Mouse (Mus musculus): ENCODE measurements around the gene Uhrf1bp1l. TPM values are rescaled to one million over a fixed set of nuclear protein-coding genes. Genes with fewer than 3 reads are reported as not detected.

Uhrf1bp1l gene
- polyA plus RNA-seq, 1 experiment from 2014 or later = 32.9 TPM

DNA sequence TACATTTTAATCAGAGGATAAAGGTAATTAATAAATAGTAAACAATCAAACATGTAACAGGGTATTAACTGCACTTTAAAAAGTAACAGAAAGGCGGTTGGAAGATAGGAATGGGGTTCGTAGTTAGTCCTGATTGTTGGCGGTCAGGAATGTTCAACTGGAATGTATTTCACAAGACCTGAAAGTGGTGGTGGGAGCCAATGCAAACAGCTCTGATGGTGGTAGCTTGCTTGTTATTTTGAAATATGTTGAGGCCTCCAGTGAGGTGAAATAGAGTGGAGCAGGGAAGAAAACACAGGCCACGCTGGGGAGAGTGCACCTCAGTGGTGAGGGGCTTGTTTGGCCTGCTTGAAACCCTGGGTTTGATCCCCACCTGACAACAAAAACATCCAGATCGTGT is 6.3 kb downstream of the Uhrf1bp1l start:
- no peaks in the 10 kb centered on the region for H3K36me3 ChIP-seq (ENCODE audit: control insufficient read depth, insufficient read depth, low read length)
- no peak for ATAC-seq
- H3K4me3 ChIP-seq (ENCODE audit: low read depth, low read length) = no peak overlapping the region
- no peak overlapping the region for H3K27ac ChIP-seq (ENCODE audit: low read length)
- H3K4me2 ChIP-seq (ENCODE audit: low read length) = no peak overlapping the region
- no peaks in the 10 kb centered on the region for H3K27me3 ChIP-seq (ENCODE audit: control insufficient read depth, insufficient read depth, low read depth, low read length)
- no peak overlapping the region for H3K9ac ChIP-seq (ENCODE audit: low read depth, low read length)
- WGBS = 94% methylated on average over 5 of the region's 5 CpGs
- H3K4me1 ChIP-seq (ENCODE audit: control insufficient read depth, insufficient read depth, low read length) = peaks cover 8% of the 10 kb centered on the region
- H3K9me3 ChIP-seq (replicated peaks; ENCODE audit: control insufficient read depth, low read length, poor library complexity, severe bottlenecking) = 0 out of 2 replicates have a peak, but pooled peaks cover 3% of the 10 kb centered on the region

DNA sequence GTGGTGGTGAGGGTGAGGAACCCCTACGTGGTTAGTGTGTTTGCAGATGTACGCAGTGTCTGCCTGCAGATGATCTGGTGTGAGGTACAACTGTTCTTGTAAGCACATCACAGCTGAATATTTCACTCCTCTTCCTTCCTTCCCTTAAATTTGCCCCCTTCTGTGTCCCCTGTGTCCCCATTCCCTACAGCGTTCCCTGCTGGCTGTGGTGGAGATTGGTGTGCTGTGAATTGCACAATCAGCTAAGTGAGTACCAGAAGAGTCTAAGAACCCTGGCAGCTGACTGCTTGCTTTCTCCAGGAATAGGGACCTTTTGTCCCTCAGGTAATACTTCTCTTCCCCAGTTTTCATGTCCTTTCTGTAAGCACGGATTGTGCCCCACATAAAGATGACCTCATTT is 10.4 kb downstream of the Uhrf1bp1l start:
- Histone ChIP-seq H3K27ac (ENCODE audit: low read length) (no peak overlapping the region), H3K4me3 (ENCODE audit: low read depth, low read length) (no peak overlapping the region), H3K36me3 (ENCODE audit: control insufficient read depth, insufficient read depth, low read length) (no peaks in the 10 kb centered on the region), H3K9me3 (replicated peaks; ENCODE audit: control insufficient read depth, low read length, poor library complexity, severe bottlenecking) (0 out of 2 replicates have a peak, but pooled peaks cover 3% of the 10 kb centered on the region), H3K4me1 (ENCODE audit: control insufficient read depth, insufficient read depth, low read length) (no peaks in the 10 kb centered on the region), H3K4me2 (ENCODE audit: low read length) (no peak overlapping the region), H3K9ac (ENCODE audit: low read depth, low read length) (no peak overlapping the region), H3K27me3 (ENCODE audit: control insufficient read depth, insufficient read depth, low read depth, low read length) (no peaks in the 10 kb centered on the region)
- 97% methylated on average over 4 of the region's 4 CpGs for WGBS
- no peak for ATAC-seq

DNA sequence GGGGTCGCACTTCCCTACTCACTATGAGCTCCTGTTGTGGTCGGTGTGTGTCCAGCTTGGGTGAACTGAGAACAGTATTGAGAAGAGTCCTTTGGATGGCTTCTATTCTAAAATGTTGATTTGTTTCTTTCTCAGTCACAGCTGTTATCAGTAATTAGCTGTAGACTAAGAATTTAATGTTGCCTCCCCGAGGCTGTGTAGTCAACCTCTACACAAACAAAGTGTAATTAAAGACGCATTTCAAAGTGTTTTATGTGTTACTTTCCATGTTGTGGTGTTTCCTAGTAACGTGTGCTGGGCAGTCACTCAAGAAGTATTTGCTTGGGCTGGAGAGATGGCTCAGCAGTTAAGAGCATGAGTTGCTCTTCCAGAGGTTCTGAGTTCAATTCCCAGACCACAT is 16.0 kb downstream of the Uhrf1bp1l start:
- 90% methylated on average over 5 of the region's 5 CpGs for WGBS
- no peak for ATAC-seq
- H3K4me1 ChIP-seq (ENCODE audit: control insufficient read depth, insufficient read depth, low read length) = no peaks in the 10 kb centered on the region
- no peak overlapping the region for H3K4me2 ChIP-seq (ENCODE audit: low read length)
- H3K9me3 ChIP-seq (replicated peaks; ENCODE audit: control insufficient read depth, low read length, poor library complexity, severe bottlenecking) = no peaks in the 10 kb centered on the region
- H3K4me3 ChIP-seq (ENCODE audit: low read depth, low read length) = no peak overlapping the region
- no peak overlapping the region for H3K27ac ChIP-seq (ENCODE audit: low read length)
- H3K36me3 ChIP-seq (ENCODE audit: control insufficient read depth, insufficient read depth, low read length) = no peaks in the 10 kb centered on the region
- H3K27me3 ChIP-seq (ENCODE audit: control insufficient read depth, insufficient read depth, low read depth, low read length) = no peaks in the 10 kb centered on the region
- H3K9ac ChIP-seq (ENCODE audit: low read depth, low read length) = no peak overlapping the region

DNA sequence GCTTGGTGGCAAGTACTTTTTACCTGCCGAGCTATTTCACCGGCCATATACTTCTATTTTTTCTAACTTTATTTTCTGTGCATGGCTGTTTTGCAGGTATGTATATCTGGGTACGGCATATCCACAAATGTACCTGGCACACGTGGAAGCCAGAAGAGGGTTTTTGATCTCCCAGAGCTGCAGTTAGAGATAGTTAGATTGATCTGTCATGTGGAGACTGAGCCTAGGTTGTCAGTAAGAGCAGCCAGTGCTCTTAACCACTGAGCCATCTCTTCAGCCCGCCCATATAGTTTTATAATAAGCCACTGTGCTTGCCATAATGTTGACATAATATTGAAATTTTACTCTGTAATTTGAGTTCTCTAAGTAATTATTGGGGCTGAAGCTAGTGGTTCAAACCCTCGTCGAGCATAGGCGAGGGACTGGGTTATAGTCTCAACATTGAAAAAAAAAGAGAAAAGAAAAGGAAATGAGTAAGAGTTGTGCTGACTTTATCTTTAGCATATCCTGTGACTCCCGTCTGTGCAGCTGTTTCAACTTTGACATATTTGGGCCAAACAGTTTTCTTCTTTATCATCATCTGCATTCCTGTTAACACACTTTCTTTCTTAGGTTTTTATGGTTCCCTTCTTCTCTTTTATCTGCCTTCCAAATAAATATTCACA is 19.8 kb downstream of the Uhrf1bp1l start:
- Histone ChIP-seq H3K27ac (ENCODE audit: low read length) (no peak overlapping the region), H3K36me3 (ENCODE audit: control insufficient read depth, insufficient read depth, low read length) (no peaks in the 10 kb centered on the region), H3K27me3 (ENCODE audit: control insufficient read depth, insufficient read depth, low read depth, low read length) (no peaks in the 10 kb centered on the region), H3K9me3 (replicated peaks; ENCODE audit: control insufficient read depth, low read length, poor library complexity, severe bottlenecking) (no peaks in the 10 kb centered on the region; the same call in 1 of the 2 replicates), H3K4me1 (ENCODE audit: control insufficient read depth, insufficient read depth, low read length) (no peaks in the 10 kb centered on the region), H3K9ac (ENCODE audit: low read depth, low read length) (no peak overlapping the region), H3K4me3 (ENCODE audit: low read depth, low read length) (no peak overlapping the region), H3K4me2 (ENCODE audit: low read length) (no peak overlapping the region)
- no peak for ATAC-seq
- WGBS = 89% methylated on average over 9 of the region's 9 CpGs

DNA sequence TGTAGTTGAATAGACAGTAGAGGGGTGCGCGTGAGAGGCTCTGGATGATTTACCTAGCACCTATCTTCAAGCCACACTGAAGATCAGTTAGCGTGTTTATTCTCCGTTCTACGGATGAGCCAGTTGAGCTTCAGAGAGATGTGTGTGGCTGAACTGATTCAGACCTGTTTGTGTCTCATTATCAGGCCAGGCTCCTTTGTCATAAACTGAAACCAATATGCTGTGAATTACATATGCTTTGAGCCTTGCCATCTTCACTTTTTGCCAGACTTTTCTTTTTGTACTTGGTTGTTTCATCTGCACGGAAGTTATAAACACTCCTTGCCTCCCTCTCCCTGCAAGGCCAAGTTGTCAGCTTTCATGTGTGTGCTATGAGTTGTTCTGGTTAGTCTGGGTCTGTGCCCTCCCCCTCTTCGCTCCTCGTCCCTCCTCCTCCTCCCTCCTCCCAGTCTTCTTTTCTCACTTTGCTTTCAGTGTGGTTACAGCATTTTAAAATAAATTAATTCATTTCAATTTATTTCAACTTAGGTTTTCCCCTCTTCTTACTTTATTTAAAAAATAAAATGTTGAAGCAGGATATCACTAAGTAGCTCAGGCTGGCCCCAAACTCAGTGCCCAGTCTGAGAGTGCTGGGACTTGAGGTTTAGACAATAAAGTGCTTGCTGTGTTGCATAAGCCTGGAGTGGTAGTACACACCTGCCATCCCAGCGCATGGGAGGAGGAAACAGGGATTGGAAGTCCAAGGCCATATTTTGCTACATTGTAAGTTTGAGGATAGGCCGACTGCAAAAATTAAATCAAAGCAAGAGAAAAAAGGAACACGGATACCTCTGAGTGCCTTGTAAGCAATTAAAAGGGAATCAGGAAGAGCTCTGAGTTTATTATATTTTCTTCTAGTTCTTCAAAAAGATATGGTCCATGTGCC is 21.3 kb downstream of the Uhrf1bp1l start:
- no peaks in the 10 kb centered on the region for H3K36me3 ChIP-seq (ENCODE audit: control insufficient read depth, insufficient read depth, low read length)
- no peaks in the 10 kb centered on the region; the same call in 1 of the 2 replicates for H3K9me3 ChIP-seq (replicated peaks; ENCODE audit: control insufficient read depth, low read length, poor library complexity, severe bottlenecking)
- H3K27ac ChIP-seq (ENCODE audit: low read length) = no peak overlapping the region
- no peak overlapping the region for H3K4me2 ChIP-seq (ENCODE audit: low read length)
- no peaks in the 10 kb centered on the region for H3K4me1 ChIP-seq (ENCODE audit: control insufficient read depth, insufficient read depth, low read length)
- no peaks in the 10 kb centered on the region for H3K27me3 ChIP-seq (ENCODE audit: control insufficient read depth, insufficient read depth, low read depth, low read length)
- no peak overlapping the region for H3K4me3 ChIP-seq (ENCODE audit: low read depth, low read length)
- no peak for ATAC-seq
- WGBS = 94% methylated on average over 11 of the region's 11 CpGs
- H3K9ac ChIP-seq (ENCODE audit: low read depth, low read length) = no peak overlapping the region

DNA sequence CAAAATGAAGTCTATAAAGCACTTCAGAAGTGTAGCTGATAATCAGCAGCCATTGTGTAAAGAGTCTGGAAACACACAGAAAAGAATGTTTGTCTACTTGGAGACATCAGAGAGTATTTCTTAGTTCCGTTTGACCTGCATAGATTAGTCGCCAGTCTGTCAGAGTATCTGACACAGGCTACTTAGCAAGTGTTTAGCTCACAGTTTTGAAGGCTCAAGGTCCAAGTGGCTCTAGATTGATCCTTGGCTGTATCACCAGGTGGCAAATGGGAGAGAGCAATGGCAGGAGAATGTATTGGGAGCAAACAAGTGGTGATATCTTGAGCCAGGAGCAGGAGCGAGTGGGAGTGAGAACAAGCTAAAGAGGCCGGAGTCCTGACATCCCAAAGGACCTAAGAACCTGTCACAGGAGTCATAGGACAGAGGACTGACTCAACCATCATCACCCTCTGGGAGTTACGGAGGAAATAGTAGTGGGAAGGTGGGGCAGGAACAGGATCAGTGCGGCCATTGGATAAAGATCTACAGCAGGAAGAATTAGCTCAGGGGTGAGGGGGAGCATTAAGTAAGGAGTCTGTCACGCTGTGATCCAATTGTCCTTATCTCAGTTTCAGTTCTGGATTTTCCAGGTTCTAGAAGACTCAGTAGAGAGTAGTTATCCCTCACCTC is 23.7 kb downstream of the Uhrf1bp1l start:
- no peaks in the 10 kb centered on the region for H3K4me1 ChIP-seq (ENCODE audit: control insufficient read depth, insufficient read depth, low read length)
- no peaks in the 10 kb centered on the region for H3K27me3 ChIP-seq (ENCODE audit: control insufficient read depth, insufficient read depth, low read depth, low read length)
- H3K4me3 ChIP-seq (ENCODE audit: low read depth, low read length) = no peak overlapping the region
- H3K9me3 ChIP-seq (replicated peaks; ENCODE audit: control insufficient read depth, low read length, poor library complexity, severe bottlenecking) = no peaks in the 10 kb centered on the region; the same call in 1 of the 2 replicates
- H3K27ac ChIP-seq (ENCODE audit: low read length) = no peak overlapping the region
- ATAC-seq = no peak
- 89% methylated on average over 7 of the region's 7 CpGs for WGBS
- no peaks in the 10 kb centered on the region for H3K36me3 ChIP-seq (ENCODE audit: control insufficient read depth, insufficient read depth, low read length)
- H3K4me2 ChIP-seq (ENCODE audit: low read length) = no peak overlapping the region
- H3K9ac ChIP-seq (ENCODE audit: low read depth, low read length) = no peak overlapping the region

DNA sequence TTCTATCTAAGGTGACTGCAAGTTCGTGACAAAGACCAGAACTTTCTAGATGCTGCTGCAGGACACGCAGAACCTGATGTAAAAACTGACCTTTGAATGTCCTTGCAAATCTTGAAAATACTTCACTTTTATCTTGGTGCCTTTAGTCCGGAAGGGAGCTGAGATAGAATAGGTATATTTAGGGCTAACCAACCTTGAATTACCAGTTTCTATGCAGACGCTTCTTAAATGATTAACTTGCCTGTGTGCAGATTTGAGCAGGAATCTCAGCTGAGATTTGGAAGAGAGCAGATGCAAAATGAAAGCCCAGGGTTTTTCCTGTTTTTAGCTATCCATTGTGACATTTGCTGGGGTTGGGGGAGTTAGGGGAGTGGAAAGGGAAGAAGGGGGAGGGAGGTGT is 24.3 kb downstream of the Uhrf1bp1l start:
- Histone ChIP-seq H3K9me3 (replicated peaks; ENCODE audit: control insufficient read depth, low read length, poor library complexity, severe bottlenecking) (no peaks in the 10 kb centered on the region; the same call in 1 of the 2 replicates), H3K4me2 (ENCODE audit: low read length) (no peak overlapping the region), H3K36me3 (ENCODE audit: control insufficient read depth, insufficient read depth, low read length) (no peaks in the 10 kb centered on the region), H3K27me3 (ENCODE audit: control insufficient read depth, insufficient read depth, low read depth, low read length) (no peaks in the 10 kb centered on the region), H3K4me1 (ENCODE audit: control insufficient read depth, insufficient read depth, low read length) (no peaks in the 10 kb centered on the region), H3K27ac (ENCODE audit: low read length) (no peak overlapping the region), H3K4me3 (ENCODE audit: low read depth, low read length) (no peak overlapping the region), H3K9ac (ENCODE audit: low read depth, low read length) (no peak overlapping the region)
- WGBS = 91% methylated on average over 4 of the region's 4 CpGs
- no peak for ATAC-seq

DNA sequence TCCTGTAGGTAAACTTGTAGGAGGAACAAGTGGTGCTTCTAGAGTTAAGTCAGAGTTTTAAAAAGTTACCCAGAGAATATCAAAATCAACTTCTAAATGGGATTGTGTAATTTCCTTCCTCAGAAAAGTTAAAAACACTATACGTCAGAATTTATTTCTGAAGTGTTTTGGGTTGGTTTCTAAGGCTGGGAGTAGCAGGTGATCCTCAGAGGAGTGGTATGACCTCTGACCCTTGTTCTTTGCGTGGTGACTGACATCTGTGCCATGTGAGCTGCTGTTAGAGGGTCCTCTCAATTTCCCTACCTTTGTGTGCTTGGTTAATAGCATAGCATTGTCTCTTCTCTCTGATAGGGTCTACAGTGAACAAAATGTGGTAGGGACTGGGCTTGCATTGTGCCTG is 27.1 kb downstream of the Uhrf1bp1l start:
- Histone ChIP-seq H3K36me3 (ENCODE audit: control insufficient read depth, insufficient read depth, low read length) (no peaks in the 10 kb centered on the region), H3K27me3 (ENCODE audit: control insufficient read depth, insufficient read depth, low read depth, low read length) (no peaks in the 10 kb centered on the region), H3K9me3 (replicated peaks; ENCODE audit: control insufficient read depth, low read length, poor library complexity, severe bottlenecking) (no peaks in the 10 kb centered on the region; the same call in 1 of the 2 replicates), H3K9ac (ENCODE audit: low read depth, low read length) (no peak overlapping the region), H3K4me3 (ENCODE audit: low read depth, low read length) (no peak overlapping the region), H3K4me1 (ENCODE audit: control insufficient read depth, insufficient read depth, low read length) (no peaks in the 10 kb centered on the region), H3K27ac (ENCODE audit: low read length) (no peak overlapping the region), H3K4me2 (ENCODE audit: low read length) (no peak overlapping the region)
- 61% methylated on average over 2 of the region's 2 CpGs for WGBS
- no peak for ATAC-seq
